Mouse (Mus musculus): Measurements from ENCODE around the gene Vstm2a. TPM values are rescaled to one million over a fixed set of nuclear protein-coding genes. Genes with fewer than 3 reads are reported as not detected.

The Vstm2a gene
- total RNA-seq, 1 experiment: 1.3 TPM

DNA sequence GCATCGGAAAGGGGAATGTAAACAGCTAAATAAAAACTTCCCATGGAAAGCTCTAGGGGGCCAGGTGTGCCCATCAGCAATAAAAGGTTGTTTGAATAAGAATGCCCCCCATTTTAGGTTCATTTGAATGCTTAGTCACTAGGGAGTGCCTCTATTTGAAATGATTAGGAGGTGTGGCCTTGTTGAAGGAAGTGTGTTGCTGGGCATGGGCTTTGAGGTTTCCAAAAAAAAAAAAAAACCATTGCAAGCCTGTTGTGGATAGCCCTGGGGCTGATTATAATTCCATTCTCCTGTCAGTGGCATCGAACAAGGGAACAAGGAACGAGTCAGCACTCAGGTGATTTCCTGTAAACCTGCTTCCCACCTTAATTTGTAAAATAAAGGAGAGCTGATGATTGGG lies 87.7 kb downstream of the Vstm2a start:
- Histone ChIP-seq H3K4me3 (ENCODE audit: insufficient read depth in 1 of 2, low read depth in 1 of 2, low read length in 2 of 2, poor library complexity in 1 of 2, severe bottlenecking in 1 of 2) (no peak overlapping the region), H3K4me1 (ENCODE audit: control insufficient read depth in 2 of 2, insufficient read depth in 2 of 2, low read length in 2 of 2, poor library complexity in 1 of 2) (no peaks in the 10 kb centered on the region), H3K36me3 (ENCODE audit: control insufficient read depth, insufficient read depth, low read length, poor library complexity, severe bottlenecking) (no peaks in the 10 kb centered on the region), H3K9ac (ENCODE audit: insufficient read depth, low read depth, low read length, poor library complexity, severe bottlenecking) (no peak overlapping the region), H3K27ac (ENCODE audit: insufficient read depth, low read depth, low read length, poor library complexity, severe bottlenecking) (peak overlapping the region; percentile 63; the same call in 1 of the 2 replicates), H3K9me3 (ENCODE audit: control insufficient read depth, insufficient read depth, low read depth, low read length) (no peaks in the 10 kb centered on the region)
- in situ Hi-C loops (cut with MboI; ENCODE audit: low sequenced_read_pairs in 2 of 2, unreplicated experiment in 2 of 2): no loop called here
- TF ChIP-seq ZC3H11A (IDR thresholded peaks at IDR 0.05; ENCODE audit: borderline replicate concordance, low read depth, low read length): no peak
- peak; percentile 71; the same call in 1 of the 2 replicates for TF ChIP-seq MAFK (IDR thresholded peaks at IDR 0.05; ENCODE audit: insufficient read depth, low read depth, low read length)
- TF ChIP-seq HCFC1 (IDR thresholded peaks at IDR 0.05; ENCODE audit: borderline replicate concordance, insufficient read depth, low read length): no peak
- TF ChIP-seq ZNF384 (IDR thresholded peaks at IDR 0.05; ENCODE audit: low read depth, low read length): peak; percentile 96
- TF ChIP-seq CHD2 (IDR thresholded peaks at IDR 0.05; ENCODE audit: low read depth, low read length): 0 out of 2 replicates have a peak, but pooled peaks have one; percentile 53
- peak; percentile 70 for DNase-seq (ENCODE audit: low read depth, low spot score)

DNA sequence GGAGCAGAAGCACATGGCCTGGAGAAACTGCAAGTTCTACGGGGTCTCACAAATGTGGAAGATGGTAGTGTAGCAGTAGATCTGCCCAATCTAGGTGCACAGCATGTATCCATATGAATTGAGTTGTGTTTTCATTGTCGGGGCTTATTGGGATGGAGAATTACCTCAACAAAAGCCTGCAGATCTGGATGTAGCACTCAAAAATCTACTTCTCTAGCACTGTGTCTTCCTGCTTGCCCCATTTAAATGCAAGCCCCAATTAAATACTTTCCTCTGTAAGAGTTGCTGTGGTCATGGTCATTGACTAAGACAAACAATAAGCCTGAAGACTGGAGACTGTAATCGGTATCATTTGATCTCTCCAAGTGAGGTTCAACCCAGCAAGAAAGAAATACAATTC lies 88.2 kb downstream of the Vstm2a start:
- TF ChIP-seq CHD2 (IDR thresholded peaks at IDR 0.05; ENCODE audit: low read depth, low read length) (no peak), HCFC1 (IDR thresholded peaks at IDR 0.05; ENCODE audit: borderline replicate concordance, insufficient read depth, low read length) (no peak), ZC3H11A (IDR thresholded peaks at IDR 0.05; ENCODE audit: borderline replicate concordance, low read depth, low read length) (no peak), ZNF384 (IDR thresholded peaks at IDR 0.05; ENCODE audit: low read depth, low read length) (no peak), MAFK (IDR thresholded peaks at IDR 0.05; ENCODE audit: insufficient read depth, low read depth, low read length) (no peak)
- DNase-seq (ENCODE audit: low read depth, low spot score): peak; percentile 34
- Histone ChIP-seq H3K9me3 (ENCODE audit: control insufficient read depth, insufficient read depth, low read depth, low read length) (no peaks in the 10 kb centered on the region), H3K9ac (ENCODE audit: insufficient read depth, low read depth, low read length, poor library complexity, severe bottlenecking) (no peak overlapping the region), H3K4me3 (ENCODE audit: insufficient read depth in 1 of 2, low read depth in 1 of 2, low read length in 2 of 2, poor library complexity in 1 of 2, severe bottlenecking in 1 of 2) (no peak overlapping the region), H3K36me3 (ENCODE audit: control insufficient read depth, insufficient read depth, low read length, poor library complexity, severe bottlenecking) (no peaks in the 10 kb centered on the region), H3K4me1 (ENCODE audit: control insufficient read depth in 2 of 2, insufficient read depth in 2 of 2, low read length in 2 of 2, poor library complexity in 1 of 2) (no peaks in the 10 kb centered on the region), H3K27ac (ENCODE audit: insufficient read depth, low read depth, low read length, poor library complexity, severe bottlenecking) (peak overlapping the region; percentile 63; the same call in 1 of the 2 replicates)
- in situ Hi-C loops (cut with MboI; ENCODE audit: low sequenced_read_pairs in 2 of 2, unreplicated experiment in 2 of 2): no loop called here

DNA sequence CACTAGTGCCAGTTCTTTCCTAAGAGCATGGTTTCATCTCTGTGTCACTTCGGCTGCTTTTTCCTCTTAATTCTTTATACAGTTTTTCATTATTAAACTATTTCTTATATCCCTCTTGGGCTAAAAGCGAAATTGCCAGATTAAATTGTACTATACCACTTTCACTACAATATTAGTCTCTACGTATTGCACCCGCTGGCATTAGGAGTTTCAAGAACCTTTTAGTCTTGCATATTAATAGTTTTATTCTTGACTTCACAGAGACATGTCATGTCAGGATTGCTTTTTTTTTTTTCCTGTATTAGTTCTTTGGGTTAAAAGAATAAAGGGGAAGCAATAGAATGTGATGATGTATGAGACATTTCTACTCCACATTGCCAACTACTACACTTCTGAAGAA lies 94.4 kb downstream of the Vstm2a start:
- Histone ChIP-seq H3K36me3 (ENCODE audit: control insufficient read depth, insufficient read depth, low read length, poor library complexity, severe bottlenecking) (no peaks in the 10 kb centered on the region), H3K9me3 (ENCODE audit: control insufficient read depth, insufficient read depth, low read depth, low read length) (no peaks in the 10 kb centered on the region), H3K27ac (ENCODE audit: insufficient read depth, low read depth, low read length, poor library complexity, severe bottlenecking) (no peak overlapping the region), H3K4me3 (ENCODE audit: insufficient read depth in 1 of 2, low read depth in 1 of 2, low read length in 2 of 2, poor library complexity in 1 of 2, severe bottlenecking in 1 of 2) (no peak overlapping the region), H3K4me1 (ENCODE audit: control insufficient read depth in 2 of 2, insufficient read depth in 2 of 2, low read length in 2 of 2, poor library complexity in 1 of 2) (no peaks in the 10 kb centered on the region; a peak in 1 of 4 replicates), H3K9ac (ENCODE audit: insufficient read depth, low read depth, low read length, poor library complexity, severe bottlenecking) (no peak overlapping the region)
- in situ Hi-C loops (cut with MboI; ENCODE audit: low sequenced_read_pairs in 2 of 2, unreplicated experiment in 2 of 2): no loop called here
- TF ChIP-seq CHD2 (IDR thresholded peaks at IDR 0.05; ENCODE audit: low read depth, low read length) (no peak), ZNF384 (IDR thresholded peaks at IDR 0.05; ENCODE audit: low read depth, low read length) (no peak), HCFC1 (IDR thresholded peaks at IDR 0.05; ENCODE audit: borderline replicate concordance, insufficient read depth, low read length) (no peak), ZC3H11A (IDR thresholded peaks at IDR 0.05; ENCODE audit: borderline replicate concordance, low read depth, low read length) (no peak), MAFK (IDR thresholded peaks at IDR 0.05; ENCODE audit: insufficient read depth, low read depth, low read length) (no peak)
- DNase-seq (ENCODE audit: low read depth, low spot score): no peak

DNA sequence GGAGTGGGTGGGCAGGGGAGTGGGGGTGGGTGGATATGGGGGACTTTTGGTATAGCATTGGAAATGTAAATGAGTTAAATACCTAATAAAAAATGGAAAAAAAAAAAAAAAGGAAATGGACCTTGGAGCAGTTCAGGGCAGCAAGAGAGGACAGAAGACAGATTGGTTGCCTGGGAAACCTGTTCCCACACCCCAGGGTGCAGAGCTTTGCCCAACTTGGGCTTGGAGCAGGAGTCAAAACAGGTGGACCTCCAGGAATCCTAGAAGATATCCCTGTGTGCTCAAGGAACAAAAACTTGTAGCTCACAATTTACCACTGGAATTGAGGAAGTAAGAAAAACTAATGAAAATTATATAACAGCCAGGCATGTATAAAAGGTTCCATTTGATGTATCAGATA lies 96.8 kb downstream of the Vstm2a start:
- Histone ChIP-seq H3K9ac (ENCODE audit: insufficient read depth, low read depth, low read length, poor library complexity, severe bottlenecking) (no peak overlapping the region), H3K4me1 (ENCODE audit: control insufficient read depth in 2 of 2, insufficient read depth in 2 of 2, low read length in 2 of 2, poor library complexity in 1 of 2) (no peaks in the 10 kb centered on the region; a peak in 1 of 4 replicates), H3K9me3 (ENCODE audit: control insufficient read depth, insufficient read depth, low read depth, low read length) (no peaks in the 10 kb centered on the region), H3K36me3 (ENCODE audit: control insufficient read depth, insufficient read depth, low read length, poor library complexity, severe bottlenecking) (no peaks in the 10 kb centered on the region), H3K27ac (ENCODE audit: insufficient read depth, low read depth, low read length, poor library complexity, severe bottlenecking) (no peak overlapping the region), H3K4me3 (ENCODE audit: insufficient read depth in 1 of 2, low read depth in 1 of 2, low read length in 2 of 2, poor library complexity in 1 of 2, severe bottlenecking in 1 of 2) (no peak overlapping the region)
- TF ChIP-seq MAFK (IDR thresholded peaks at IDR 0.05; ENCODE audit: insufficient read depth, low read depth, low read length) (no peak), ZC3H11A (IDR thresholded peaks at IDR 0.05; ENCODE audit: borderline replicate concordance, low read depth, low read length) (no peak), CHD2 (IDR thresholded peaks at IDR 0.05; ENCODE audit: low read depth, low read length) (no peak), HCFC1 (IDR thresholded peaks at IDR 0.05; ENCODE audit: borderline replicate concordance, insufficient read depth, low read length) (no peak), ZNF384 (IDR thresholded peaks at IDR 0.05; ENCODE audit: low read depth, low read length) (no peak)
- in situ Hi-C loops (cut with MboI; ENCODE audit: low sequenced_read_pairs in 2 of 2, unreplicated experiment in 2 of 2): no loop called here
- no peak for DNase-seq (ENCODE audit: low read depth, low spot score)

Measured in ES-E14 (cell line).